9 mouse cellular contexts compared by ENCODE assay signal in genomic region chr16:25945151-25945955, GRCm38 (mm10).
DNase-seq lines count a peak whose midpoint lies in the region; ATAC-seq lines count a peak whose summit lies in the region.
"Had no signal": no experiment of that assay in that cellular context is flagged by ENCODE, and none has a peak within 500 bp of the region (broad histone marks: within the 10 kb centered on the region; RNA-seq: fewer than 3 reads in every experiment).

No protein-coding gene starts in this region.

- no peaks in the 10 kb centered on the region for H3K27me3 ChIP-seq in forebrain, embryonic 15.5 days
- H3K27me3 ChIP-seq in forebrain, embryonic 11.5 days (ENCODE audit: control insufficient read depth, insufficient read depth, low read length), result no peaks in the 10 kb centered on the region
- H3K27me3 ChIP-seq in neural tube, embryonic 15.5 days (replicated peaks), result no peaks in the 10 kb centered on the region
- peaks cover 2% of the 10 kb centered on the region; the same call in 1 of the 2 replicates for H3K27me3 ChIP-seq in heart, embryonic 11.5 days (ENCODE audit: control insufficient read depth, insufficient read depth, low read length)
- H3K27me3 ChIP-seq in midbrain, embryonic 10.5 days (ENCODE audit: low read depth, poor library complexity, severe bottlenecking), result no peaks in the 10 kb centered on the region

- no peak overlapping the region for H3K4me3 ChIP-seq in forebrain, embryonic 15.5 days
- H3K4me3 ChIP-seq in forebrain, embryonic 11.5 days (ENCODE audit: low read depth, low read length), result no peak overlapping the region
- H3K4me3 ChIP-seq in neural tube, embryonic 15.5 days (replicated peaks), result no peak overlapping the region
- H3K4me3 ChIP-seq in heart, embryonic 11.5 days (ENCODE audit: low read depth, low read length), result no peak overlapping the region
- H3K4me3 ChIP-seq in midbrain, embryonic 10.5 days, result no peak overlapping the region

- WGBS in forebrain, embryonic 15.5 days, result 48% methylated on average over 12 of the region's 12 CpGs
- 72% methylated on average over 12 of the region's 12 CpGs for WGBS in forebrain, embryonic 11.5 days
- WGBS in neural tube, embryonic 15.5 days, result 57% methylated on average over 12 of the region's 12 CpGs
- WGBS in heart, embryonic 11.5 days (ENCODE audit: insufficient replicate concordance), result 20% methylated on average over 12 of the region's 12 CpGs
- whole genome bisulfite sequencing in midbrain, embryonic 10.5 days, result 74% methylated on average over 12 of the region's 12 CpGs

- H3K27ac ChIP-seq in forebrain, embryonic 15.5 days (replicated peaks), result 0 out of 2 replicates have a peak overlapping the region, but pooled peaks have one; percentile 8
- no peak overlapping the region for H3K27ac ChIP-seq in forebrain, embryonic 11.5 days (ENCODE audit: low read depth, low read length)
- no peak overlapping the region for H3K27ac ChIP-seq in neural tube, embryonic 15.5 days (replicated peaks)
- no peak overlapping the region for H3K27ac ChIP-seq in heart, embryonic 11.5 days (ENCODE audit: low read depth, low read length)
- H3K27ac ChIP-seq in midbrain, embryonic 10.5 days (replicated peaks), result no peak overlapping the region

- H3K9me3 ChIP-seq in forebrain, embryonic 15.5 days, result no peaks in the 10 kb centered on the region
- H3K9me3 ChIP-seq in forebrain, embryonic 11.5 days (ENCODE audit: control insufficient read depth, low read length), result no peaks in the 10 kb centered on the region
- no peaks in the 10 kb centered on the region for H3K9me3 ChIP-seq in neural tube, embryonic 15.5 days (replicated peaks)
- H3K9me3 ChIP-seq in heart, embryonic 11.5 days (replicated peaks; ENCODE audit: control insufficient read depth, low read length), result no peaks in the 10 kb centered on the region
- no peaks in the 10 kb centered on the region for H3K9me3 ChIP-seq in midbrain, embryonic 10.5 days (replicated peaks)

- ATAC-seq in forebrain, embryonic 15.5 days (replicated peaks), result peak; percentile 26
- ATAC-seq in forebrain, embryonic 11.5 days (replicated peaks; ENCODE audit: low FRiP score), result no peak
- ATAC-seq in neural tube, embryonic 15.5 days (ENCODE audit: low FRiP score), result 0 out of 2 replicates have a peak, but pooled peaks have one; percentile 35
- ATAC-seq in heart, embryonic 11.5 days (replicated peaks; ENCODE audit: insufficient number of reproducible peaks, low FRiP score, low TSS enrichment), result no peak
- peak; percentile 40 for ATAC-seq in megakaryocyte progenitor cell, adult 5-6 weeks (replicated peaks; ENCODE audit: poor library complexity)

- H3K36me3 ChIP-seq in forebrain, embryonic 15.5 days, result no peaks in the 10 kb centered on the region
- H3K36me3 ChIP-seq in forebrain, embryonic 11.5 days (ENCODE audit: control insufficient read depth, insufficient read depth, low read length), result no peaks in the 10 kb centered on the region
- no peaks in the 10 kb centered on the region for H3K36me3 ChIP-seq in neural tube, embryonic 15.5 days
- H3K36me3 ChIP-seq in heart, embryonic 11.5 days (ENCODE audit: control insufficient read depth, insufficient read depth, low read length), result no peaks in the 10 kb centered on the region
- no peaks in the 10 kb centered on the region for H3K36me3 ChIP-seq in midbrain, embryonic 10.5 days

- H3K4me1 ChIP-seq in forebrain, embryonic 15.5 days, result peaks cover 5% of the 10 kb centered on the region; the same call in 1 of the 2 replicates
- H3K4me1 ChIP-seq in forebrain, embryonic 11.5 days (replicated peaks; ENCODE audit: control insufficient read depth, insufficient read depth, low read length), result no peaks in the 10 kb centered on the region
- H3K4me1 ChIP-seq in neural tube, embryonic 15.5 days, result no peaks in the 10 kb centered on the region
- peaks cover 9% of the 10 kb centered on the region for H3K4me1 ChIP-seq in heart, embryonic 11.5 days (ENCODE audit: control insufficient read depth, insufficient read depth, low read length)
- H3K4me1 ChIP-seq in midbrain, embryonic 10.5 days, result no peaks in the 10 kb centered on the region

- no peak overlapping the region for H3K4me2 ChIP-seq in forebrain, embryonic 15.5 days (replicated peaks)
- H3K4me2 ChIP-seq in forebrain, embryonic 11.5 days (ENCODE audit: low read depth, low read length, severe bottlenecking), result no peak overlapping the region
- H3K4me2 ChIP-seq in neural tube, embryonic 15.5 days, result no peak overlapping the region; the same call in 1 of the 2 replicates
- H3K4me2 ChIP-seq in heart, embryonic 11.5 days, result peak overlapping the region; percentile 39

- no peak for DNase-seq in forebrain, embryonic 11.5 days (ENCODE audit: low spot score)
- no peak for DNase-seq in neural tube, embryonic 10.5 days (ENCODE audit: extremely low spot score, low spot score)
- no peak for DNase-seq in midbrain, embryonic 10.5 days (ENCODE audit: low spot score)
- DNase-seq in gastrocnemius, postnatal 10 days, result no peak
- DNase-seq: right cerebral cortex, postnatal 25 days had no signal

- no peak overlapping the region for H3K9ac ChIP-seq in forebrain, embryonic 15.5 days (replicated peaks)
- no peak overlapping the region for H3K9ac ChIP-seq in forebrain, embryonic 11.5 days (ENCODE audit: low read length)
- no peak overlapping the region for H3K9ac ChIP-seq in neural tube, embryonic 15.5 days (replicated peaks)
- H3K9ac ChIP-seq in heart, embryonic 11.5 days (ENCODE audit: low read depth, low read length), result no peak overlapping the region

Comparison
In these comparisons a context has a peak if more than half of its experiments do, and no peak if none do; other contexts are left out.
1. ATAC-seq: peak in forebrain, embryonic 15.5 days (single experiment), neural tube, embryonic 15.5 days (single experiment) and megakaryocyte progenitor cell, adult 5-6 weeks (single experiment); none in forebrain, embryonic 11.5 days (single experiment) and heart, embryonic 11.5 days (single experiment).